Mouse (Mus musculus) left cerebral cortex, postnatal 36 days (tissue): ENCODE results near the gene Tcp11x2. TPM values are rescaled to one million over a fixed set of nuclear protein-coding genes. Genes with fewer than 3 reads are reported as not detected.
A peak's percentile ranks its signal among the peaks of the same experiment; 100 is the strongest.

ENCODE experiments used
- DNase-seq, 2 experiments: peaks; one replicate each; pipeline ENCODE4 v3.0.0; 2021 to 2022; ENCODE audit warnings: low spot score in 2 of 2, mixed read lengths in 1 of 2
- intact Hi-C: fragments of 180-260 bp; cut with DNase I; formaldehyde crosslinking; loops from one replicate; pipeline ENCODE4 v1.15.1; 2025
- total RNA-seq, 2 experiments: library from RNA; stranded (reverse); gene quantifications; 2 replicates each; pipeline ENCODE4 v1.2.3; 2021

Gene Tcp11x2
- total RNA-seq: not detected

DNA sequence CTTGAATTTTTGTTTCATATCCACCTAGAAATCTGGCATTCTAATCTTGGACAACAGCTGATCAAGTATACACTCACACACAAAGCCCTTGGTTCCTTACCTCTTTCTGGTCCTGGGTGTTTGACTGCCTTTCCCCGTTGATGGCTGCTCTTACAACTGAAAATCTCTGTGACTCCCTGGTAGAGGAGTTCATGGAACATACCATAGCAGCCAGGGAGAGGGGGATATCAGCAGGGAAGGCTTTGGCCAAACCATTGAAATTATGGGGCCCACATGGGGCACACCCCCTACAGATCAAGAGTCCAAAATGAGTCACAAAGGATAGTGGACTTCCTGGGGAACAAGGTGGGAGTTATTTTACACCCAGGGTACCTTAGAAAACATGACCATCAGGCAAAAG is at the start of gene Tcp11x2:
Tcp11x2 (minus strand) TSS at position 158 of the 400 bp plus-strand sequence.
- no peak for DNase-seq
- intact Hi-C loops: no loop called here

DNA sequence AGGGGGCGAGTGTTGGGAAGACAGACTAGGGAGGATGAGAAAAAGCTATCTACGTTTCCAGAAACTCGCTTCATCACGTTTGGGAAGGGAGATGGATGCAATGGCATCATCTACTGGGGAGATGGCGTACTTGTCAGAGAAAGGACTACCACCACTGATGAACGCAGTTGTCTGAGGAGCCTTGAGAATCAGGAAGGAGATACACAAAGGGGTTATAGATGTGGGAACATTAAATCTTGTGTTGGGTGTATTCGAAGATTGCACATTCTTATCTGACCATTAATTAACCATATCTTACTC is 49.4 kb upstream of the Tcp11x2 start:
- intact Hi-C loops: no loop called here
- no peak for DNase-seq

GRCm38 (mm10) chrX:135742304-135743055 is 48.9 kb upstream of the Tcp11x2 start, which contains the start of the genes Armcx5 and Gprasp1:
Armcx5 (plus strand) TSS chrX:135742733.
Gprasp1 (plus strand) TSS chrX:135742733.
- peak; percentile 84 to 88 for DNase-seq
- intact Hi-C loops: no loop called here

DNA sequence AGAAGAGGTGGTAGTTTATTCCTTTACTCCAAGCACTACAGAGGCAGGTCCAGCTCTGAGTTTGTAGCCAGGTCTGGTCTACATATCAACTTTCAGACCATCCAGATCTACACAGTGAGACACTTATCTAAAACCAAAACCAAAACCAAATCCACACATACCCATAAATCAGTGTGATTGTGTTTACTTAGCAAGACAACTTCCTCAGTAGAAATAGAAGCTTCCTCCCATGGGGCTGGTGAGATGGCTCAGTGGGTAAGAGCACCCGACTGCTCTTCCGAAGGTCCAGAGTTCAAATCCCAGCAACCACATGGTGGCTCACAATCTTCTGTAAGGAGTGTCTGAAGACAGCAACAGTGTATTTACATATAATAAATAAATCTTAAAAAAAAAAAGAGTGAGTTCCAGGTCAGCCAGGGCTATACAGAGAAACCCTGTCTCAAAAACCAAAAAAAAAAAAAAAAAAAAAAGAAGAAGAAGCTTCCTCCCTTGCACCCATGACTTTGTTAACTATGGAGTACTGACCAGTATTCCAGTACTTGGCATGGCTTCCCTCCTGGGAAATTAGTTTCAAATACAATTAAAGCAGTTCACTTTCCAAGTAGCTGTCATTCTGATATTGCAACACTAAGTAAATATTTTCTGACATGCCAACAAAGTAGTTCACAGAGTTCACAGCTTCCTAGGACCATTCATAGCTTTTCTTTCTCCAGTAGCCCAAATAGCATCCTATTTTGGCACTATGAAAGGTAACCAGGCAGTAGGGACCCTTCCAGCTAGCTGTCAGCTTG is 45.3 kb upstream of the Tcp11x2 start:
- intact Hi-C loops: no loop called here

DNA sequence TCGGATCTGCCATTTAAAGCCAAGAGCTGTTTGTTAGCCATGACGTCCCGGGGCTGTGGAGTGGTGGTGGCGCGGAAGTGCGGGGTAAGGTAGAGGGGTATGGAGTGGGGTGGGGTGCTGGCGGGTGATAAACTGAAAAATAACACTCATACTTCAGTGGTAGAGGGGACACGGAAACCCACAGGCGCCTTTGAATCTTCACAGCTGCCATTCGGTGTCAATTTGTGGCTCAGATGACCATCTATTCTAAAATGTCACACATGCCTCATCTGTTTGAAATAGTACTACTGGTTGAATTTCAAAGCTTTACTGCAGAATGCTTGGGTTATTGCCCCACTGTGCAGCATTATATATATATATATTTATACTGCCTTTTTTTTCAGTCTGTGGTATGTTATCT is 31.6 kb upstream of the Tcp11x2 start, which contains the start of gene Tmsb15a:
Tmsb15a (minus strand) TSS at position 101 of the 400 bp plus-strand sequence.
- intact Hi-C loops: no loop called here
- no peak for DNase-seq

More for the DNA sequence above, 45.3 kb upstream of the Tcp11x2 start:
- no peak for DNase-seq

GRCm38 (mm10) chrX:135712845-135713244 is 19.3 kb upstream of the Tcp11x2 start:
- intact Hi-C loops: no loop called here
- no peak for DNase-seq

DNA sequence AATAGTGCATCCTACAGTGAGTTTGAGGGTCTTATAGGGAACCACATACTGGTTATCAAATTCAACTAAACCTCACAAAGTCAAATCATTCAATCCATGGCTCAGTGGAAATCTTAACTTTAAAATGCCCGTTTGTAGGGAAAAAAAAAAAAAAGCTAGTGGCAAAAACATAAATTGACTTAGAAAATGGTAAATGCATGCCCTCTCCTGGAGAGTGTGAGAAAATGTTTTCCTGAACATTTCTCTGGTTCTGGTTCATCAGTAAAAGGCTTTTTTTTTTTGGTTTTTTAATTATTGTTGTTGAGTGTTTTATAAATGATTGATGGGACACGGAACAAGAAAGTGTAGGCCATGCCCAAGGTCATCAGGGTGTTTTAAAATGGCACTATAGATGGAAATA is 10.8 kb upstream of the Tcp11x2 start:
- no peak for DNase-seq
- intact Hi-C loops: loop anchor here (5.0 kb wide), 1 partner anchor 47 kb away; no protein-coding TSS in a partner anchor

DNA sequence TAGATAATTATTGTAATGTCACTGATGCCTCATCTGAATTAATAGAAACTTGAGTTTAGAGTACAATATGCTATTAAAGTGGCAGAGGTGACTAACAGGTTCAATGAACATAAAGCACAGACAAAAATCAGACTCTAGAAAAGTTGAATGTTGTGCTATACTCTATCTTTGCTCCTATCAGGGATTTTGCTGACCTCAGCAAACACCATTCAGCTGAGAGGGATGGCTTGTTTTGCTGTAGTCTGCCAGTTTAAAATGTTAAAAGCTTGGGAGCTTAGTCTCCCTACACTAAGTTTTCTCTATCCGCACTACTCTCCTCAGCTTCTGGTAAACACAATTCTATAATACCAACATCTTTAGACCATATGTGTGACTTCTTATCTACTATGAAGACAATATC is 9.5 kb upstream of the Tcp11x2 start:
- intact Hi-C loops: loop anchor here (5.0 kb wide), 1 partner anchor 46 kb away; no protein-coding TSS in a partner anchor
- no peak for DNase-seq

- no peak for DNase-seq
- intact Hi-C loops: no loop called here
Observed at GRCm38 (mm10) chrX:135687802-135688201, 5.8 kb downstream of the Tcp11x2 start.

DNA sequence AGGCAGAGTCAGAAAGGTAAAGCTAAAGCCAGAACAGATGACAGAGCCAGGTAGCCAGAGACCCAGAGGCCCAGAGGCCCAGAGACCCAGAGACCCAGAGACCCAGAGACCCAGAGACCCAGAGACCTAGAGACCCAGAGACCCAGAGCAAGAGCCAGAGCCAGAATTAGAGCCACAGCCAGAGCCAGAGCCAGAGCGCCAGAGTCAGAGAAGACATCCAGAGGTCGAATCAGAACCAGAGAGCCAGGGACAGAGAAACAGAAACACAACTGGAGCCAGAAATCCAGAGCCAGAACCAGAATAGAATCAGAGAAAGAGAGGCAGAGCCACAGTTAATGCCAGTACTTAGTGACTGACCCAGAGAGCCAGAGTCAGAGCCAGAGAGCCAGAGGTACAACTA is 11.7 kb downstream of the Tcp11x2 start:
- DNase-seq: no peak
- intact Hi-C loops: no loop called here

DNA sequence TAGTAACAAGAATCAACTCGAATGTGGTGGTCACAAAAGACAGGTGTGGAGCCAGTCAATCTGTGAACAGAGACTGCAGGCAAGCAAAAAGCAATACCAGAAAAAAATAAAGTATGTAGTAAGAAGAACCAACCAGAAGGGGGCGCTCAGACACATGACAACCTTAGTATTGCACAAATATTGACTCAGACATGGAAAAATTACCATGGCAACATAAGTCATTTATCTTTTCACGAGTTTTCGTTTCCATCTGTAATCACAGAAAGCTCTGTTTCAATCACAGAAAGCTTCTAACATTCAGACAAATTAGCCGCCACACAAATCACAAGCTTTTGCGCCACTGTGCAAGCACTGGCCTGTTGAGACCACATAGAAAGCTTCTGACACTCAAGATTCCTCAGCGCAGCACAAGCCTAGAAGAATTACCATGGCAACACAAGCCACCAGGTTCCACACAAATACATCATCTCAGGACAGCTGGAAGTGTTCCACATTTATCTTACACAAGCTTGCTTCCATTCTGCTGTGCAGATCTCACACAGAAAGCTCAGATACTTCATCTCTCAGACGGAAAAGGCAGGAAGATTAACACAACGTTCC is 41.3 kb downstream of the Tcp11x2 start:
- intact Hi-C loops: no loop called here

GRCm38 (mm10) chrX:135627605-135628004 is 66.0 kb downstream of the Tcp11x2 start, which contains the start of gene Prame:
Prame (minus strand) TSS chrX:135627705.
- no peak for DNase-seq
- intact Hi-C loops: no loop called here

More for the DNA sequence above, 41.3 kb downstream of the Tcp11x2 start:
- peak; percentile 13 to 29 for DNase-seq

Other genes with a start within 250 kb of the Tcp11x2 start
- not detected for gene AV320801, start 199.2 kb downstream of the Tcp11x2 start, total RNA-seq
- 1 to 10 TPM; 4.1 to 4.4 TPM for gene Nxf7, start 95.0 kb downstream of the Tcp11x2 start, total RNA-seq
- gene Prame, start 66.1 kb downstream of the Tcp11x2 start, total RNA-seq: not detected
- gene Tmsb15a, start 31.5 kb upstream of the Tcp11x2 start, total RNA-seq: not detected
- 10 to 100 TPM; 32.4 to 37.3 TPM for gene Armcx5, start 48.9 kb upstream of the Tcp11x2 start, total RNA-seq
- 100 to 1,000 TPM; 309 to 361 TPM for gene Gprasp1, start 48.9 kb upstream of the Tcp11x2 start, total RNA-seq
- gene Bhlhb9, start 103.8 kb upstream of the Tcp11x2 start, total RNA-seq: 10 to 100 TPM; 56.2 to 75.5 TPM
- 100 to 1,000 TPM; 161 to 199 TPM for gene Gprasp2, start 145.2 kb upstream of the Tcp11x2 start, total RNA-seq